Mouse (Mus musculus) yolk sac, embryonic 10.5 days (tissue): ENCODE measurements around the gene Pla2g12b.
A peak's percentile ranks its signal among the peaks of the same experiment; 100 is the strongest.

ENCODE experiments used
- DNase-seq: peaks from one replicate; pipeline ENCODE4 v3.0.0-alpha.2; 2017; ENCODE audit warnings: low spot score

The Pla2g12b gene

DNA sequence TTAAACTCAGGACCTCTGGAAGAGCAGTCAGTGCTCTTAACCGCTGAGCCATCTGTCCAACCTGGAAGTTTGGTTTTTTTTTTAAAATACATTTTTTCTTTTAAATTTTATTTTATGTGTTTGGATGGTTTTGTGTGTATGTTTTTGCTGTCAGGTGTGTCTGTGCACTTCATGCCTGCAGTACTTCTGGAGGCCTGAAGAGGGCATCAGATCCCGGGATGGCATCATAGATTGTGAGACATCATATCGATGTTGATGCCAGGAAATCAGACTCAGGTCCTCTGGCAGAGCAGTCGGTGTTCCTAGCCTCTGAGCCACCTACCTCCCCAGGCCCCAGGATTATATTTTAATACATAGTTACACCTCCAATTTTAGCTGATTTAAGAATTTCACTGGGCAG is 10.3 kb downstream of the Pla2g12b start:
- DNase-seq: no peak

DNA sequence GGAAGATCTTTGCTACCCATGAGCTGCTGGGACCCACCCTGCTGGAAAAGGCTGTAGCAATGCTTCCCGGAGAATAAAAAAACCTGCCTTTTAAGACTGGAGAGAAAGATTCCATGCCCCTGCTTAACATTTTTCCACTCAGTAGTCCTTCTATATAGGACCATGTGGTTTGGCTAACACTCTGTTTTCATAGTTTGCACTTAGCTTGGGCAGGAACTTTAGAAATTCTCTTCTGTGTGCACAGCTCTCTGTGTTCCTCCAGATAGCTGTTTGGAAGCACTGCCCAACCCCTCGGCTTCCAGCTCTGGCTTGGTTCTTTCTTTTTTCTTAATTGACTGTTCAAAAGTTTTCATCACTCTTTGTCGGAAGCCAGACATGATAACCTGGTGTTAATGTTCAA is 13.2 kb downstream of the Pla2g12b start:
- DNase-seq: no peak

- no peak for DNase-seq
These were observed 16.1 kb downstream of the Pla2g12b start for GRCm38 (mm10) chr10:59419516-59419915.

GRCm38 (mm10) chr10:59424453-59424852 is 21.0 kb downstream of the Pla2g12b start:
- DNase-seq: no peak

- no peak for DNase-seq
These were observed 21.9 kb downstream of the Pla2g12b start for GRCm38 (mm10) chr10:59425369-59425768.

DNA sequence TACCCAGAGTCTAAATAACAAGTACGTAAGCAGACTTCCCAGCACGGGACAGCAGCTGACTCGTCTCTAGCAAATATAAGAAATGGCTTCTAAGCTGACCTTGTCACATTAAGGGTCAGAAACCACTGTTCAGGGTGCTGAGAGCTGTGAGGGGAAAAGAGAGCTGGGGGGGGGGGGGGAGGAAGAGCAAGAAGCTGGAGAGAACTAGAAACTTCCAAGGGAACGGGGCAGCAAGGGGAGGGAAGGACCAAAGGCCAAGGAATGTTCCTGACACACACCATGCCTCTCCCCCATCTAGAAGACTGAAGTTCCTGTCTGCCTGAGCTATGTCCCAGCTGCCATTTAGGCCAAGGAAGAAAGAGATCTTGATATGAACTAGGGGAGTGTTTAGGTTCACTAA is 22.9 kb downstream of the Pla2g12b start:
- DNase-seq: peak; percentile 45

GRCm38 (mm10) chr10:59429448-59430135 is 26.1 kb downstream of the Pla2g12b start:
- DNase-seq: no peak

- DNase-seq: peak; percentile 89
These were observed 27.3 kb downstream of the Pla2g12b start for GRCm38 (mm10) chr10:59430701-59431218.

- no peak for DNase-seq
These were observed 32.3 kb downstream of the Pla2g12b start for GRCm38 (mm10) chr10:59435746-59436145.

GRCm38 (mm10) chr10:59438651-59439050 is 35.2 kb downstream of the Pla2g12b start:
- no peak for DNase-seq

DNA sequence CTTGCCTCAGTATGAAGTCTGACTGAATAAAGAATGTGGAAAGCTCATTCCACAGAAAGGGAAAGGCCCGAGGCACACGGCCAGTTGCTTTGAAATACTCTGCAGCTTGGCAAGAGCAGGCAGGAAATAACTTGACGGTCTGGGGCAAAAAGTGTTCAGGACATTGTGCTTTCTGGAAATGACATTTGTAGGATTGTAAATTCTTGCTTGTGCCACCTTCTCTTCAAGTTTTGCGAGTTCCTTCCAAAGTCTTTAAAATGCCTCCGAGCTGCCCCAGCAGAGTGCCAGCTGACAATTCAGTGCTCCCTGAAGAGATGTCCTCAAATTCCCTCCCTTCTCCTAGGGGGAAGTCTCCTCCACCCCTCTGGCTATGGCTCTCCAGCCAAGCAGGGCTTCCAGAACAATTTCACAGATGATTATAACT is 36.1 kb downstream of the Pla2g12b start:
- DNase-seq: no peak

GRCm38 (mm10) chr10:59440177-59440576 is 36.7 kb downstream of the Pla2g12b start:
- DNase-seq: no peak

GRCm38 (mm10) chr10:59441735-59442134 is 38.3 kb downstream of the Pla2g12b start, which contains the start of gene Oit3:
TSS of gene Oit3 (minus strand) at chr10:59441778.
- no peak for DNase-seq

DNA sequence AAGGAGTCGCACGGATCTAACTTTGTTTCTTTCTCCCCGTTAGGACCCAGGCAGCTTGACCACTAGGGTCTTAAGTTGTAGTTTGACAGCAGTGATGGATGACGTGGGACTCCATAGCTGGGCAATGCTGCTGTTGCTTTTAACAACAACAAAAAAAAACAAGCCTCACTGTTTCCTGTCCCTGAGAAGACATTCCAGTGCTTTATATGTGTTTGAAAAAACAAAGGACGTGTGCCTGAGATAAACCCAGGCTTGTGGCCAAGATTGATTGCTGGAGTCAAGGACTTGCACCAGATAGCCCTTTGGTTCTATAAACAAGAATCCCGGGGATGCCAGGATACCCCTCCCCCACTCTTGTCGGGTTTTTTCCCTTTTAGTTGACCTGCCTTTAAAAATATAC is 39.8 kb downstream of the Pla2g12b start:
- peak; percentile 59 for DNase-seq

DNA sequence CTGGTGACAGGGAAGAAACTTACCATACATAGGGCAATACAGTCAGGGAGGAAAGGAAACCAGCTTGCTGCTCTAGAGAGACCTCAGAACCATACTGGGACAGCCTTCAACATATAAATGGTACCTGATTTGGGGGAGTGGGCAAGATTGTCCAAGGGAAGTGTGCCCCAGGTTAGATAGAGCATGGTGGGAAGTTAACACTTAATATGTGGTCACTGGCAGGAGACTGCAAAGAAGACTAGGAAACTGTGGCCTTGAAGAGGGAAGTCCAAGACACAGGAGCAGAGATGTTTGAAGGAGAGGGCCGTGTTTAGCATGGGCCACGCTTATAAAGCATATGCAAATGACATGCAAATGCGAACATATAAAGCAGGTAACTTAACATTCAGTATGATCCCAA is 40.6 kb downstream of the Pla2g12b start:
- no peak for DNase-seq

DNA sequence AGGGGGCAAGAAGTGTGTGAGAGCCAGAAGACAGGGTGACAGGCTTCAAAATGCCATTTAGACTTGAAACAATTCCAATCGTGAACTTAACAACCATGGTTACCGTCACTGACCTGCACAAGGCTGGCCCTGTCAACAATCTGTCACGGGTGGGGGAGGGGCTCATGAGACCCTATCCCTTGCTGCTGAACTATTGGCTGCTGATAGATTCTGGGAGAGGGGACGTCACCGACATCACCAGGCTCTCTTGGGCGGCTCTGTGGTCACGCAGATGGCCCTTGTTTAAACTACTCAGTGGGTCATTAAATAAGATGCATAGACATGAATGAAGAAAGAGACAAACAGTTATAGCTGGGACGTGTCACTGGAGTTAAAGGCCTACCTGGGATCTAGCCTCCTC is 41.2 kb downstream of the Pla2g12b start:
- no peak for DNase-seq

- no peak for DNase-seq
These were observed 43.5 kb downstream of the Pla2g12b start for GRCm38 (mm10) chr10:59446911-59447437.

DNA sequence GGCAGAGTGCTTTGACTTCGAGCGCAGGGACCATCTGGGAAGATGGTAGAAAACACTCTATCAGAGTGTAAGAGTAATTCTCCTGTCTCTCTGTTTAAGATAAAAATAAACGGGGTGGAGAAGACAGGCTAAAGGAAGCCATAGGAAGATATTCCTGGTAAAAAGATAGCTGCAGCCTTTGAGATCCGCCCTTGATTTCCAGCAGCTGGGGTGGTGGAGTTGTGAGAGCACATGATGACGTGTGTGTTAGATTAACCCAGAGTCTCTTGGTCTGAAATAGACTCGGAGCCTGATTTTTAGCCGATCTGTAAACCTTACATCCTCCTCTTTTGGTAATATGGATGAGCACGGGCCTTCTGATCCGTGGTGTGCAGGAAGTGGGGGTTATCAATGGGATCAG is 44.1 kb downstream of the Pla2g12b start:
- DNase-seq: no peak

- peak; percentile 43 for DNase-seq
These were observed 48.4 kb downstream of the Pla2g12b start for GRCm38 (mm10) chr10:59451839-59452238.

- DNase-seq: no peak
These were observed 51.2 kb downstream of the Pla2g12b start for GRCm38 (mm10) chr10:59454631-59455030.

- DNase-seq: no peak
These were observed 56.3 kb downstream of the Pla2g12b start for GRCm38 (mm10) chr10:59459767-59460166.

DNA sequence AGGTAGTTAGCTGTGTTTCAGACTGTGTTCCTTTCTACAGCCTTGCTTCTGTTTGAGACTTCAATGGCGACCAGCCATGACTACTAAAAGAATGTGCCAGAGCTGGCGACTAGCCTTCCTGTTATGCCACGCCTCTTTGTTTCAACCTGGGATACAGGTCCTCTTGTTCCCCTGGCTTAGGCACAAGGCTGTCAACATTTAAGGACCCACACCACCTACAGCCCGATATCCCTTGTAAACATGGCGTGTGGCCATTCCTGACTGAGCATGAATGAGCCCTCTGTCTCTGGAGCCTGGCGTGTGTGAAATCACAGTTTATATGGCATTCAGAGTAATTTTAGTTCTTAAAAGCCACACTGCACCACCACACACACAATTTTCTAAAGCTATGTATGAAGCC is 58.8 kb downstream of the Pla2g12b start:
- no peak for DNase-seq

DNA sequence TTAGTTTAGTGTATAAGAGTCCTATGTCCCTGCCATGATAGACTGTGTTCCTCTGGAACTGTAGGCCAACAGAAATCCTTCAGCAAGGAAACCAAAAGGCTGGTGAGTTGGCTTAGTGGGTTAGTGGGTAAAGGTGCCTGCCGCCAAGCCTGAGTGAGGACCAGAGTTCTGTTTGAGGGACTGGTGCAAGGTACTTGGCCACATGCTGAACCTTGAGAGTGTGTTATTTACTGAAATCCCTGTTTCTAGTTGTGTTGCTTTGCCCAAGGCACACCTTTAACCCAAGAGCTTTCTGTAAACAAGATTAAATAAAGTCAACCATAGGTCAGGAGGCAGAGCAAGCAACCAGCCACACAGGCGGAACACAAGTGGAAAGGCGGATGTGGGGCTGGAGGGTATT is 62.1 kb downstream of the Pla2g12b start:
- peak; percentile 32 for DNase-seq

DNA sequence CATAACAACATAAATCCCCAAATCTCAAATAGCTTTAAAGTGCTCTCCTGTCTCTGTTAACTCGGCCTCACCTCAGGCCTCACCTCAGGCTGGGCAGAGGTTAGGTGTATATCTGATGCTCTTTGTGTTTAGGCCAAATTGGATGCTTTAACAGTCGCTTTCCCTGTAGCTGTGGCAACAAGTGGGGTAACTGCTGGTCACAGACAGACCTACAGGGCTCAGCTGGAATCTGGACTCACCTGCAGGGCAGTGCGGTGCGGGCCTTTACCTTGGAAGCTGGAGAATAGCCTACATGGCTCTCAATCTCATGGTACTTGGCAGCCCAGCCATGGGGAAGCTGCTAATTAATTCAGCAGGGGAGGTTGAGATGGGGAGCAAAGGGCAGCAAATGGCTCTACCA is 63.2 kb downstream of the Pla2g12b start:
- no peak for DNase-seq
